ENCODE assay signal across 17 mouse cellular contexts in genomic region chr14:24807061-24807460, GRCm38 (mm10).
DNase-seq lines count a peak whose midpoint lies in the region; ATAC-seq lines count a peak whose summit lies in the region.
"Had no signal": no experiment of that assay in that cellular context is flagged by ENCODE, and none has a peak within 500 bp of the region (broad histone marks: within the 10 kb centered on the region; RNA-seq: fewer than 3 reads in every experiment).

No protein-coding gene starts in this region.

- ATAC-seq in heart, embryonic 12.5 days (ENCODE audit: insufficient number of reproducible peaks, low FRiP score): no peak
- ATAC-seq in megakaryocyte progenitor cell, adult 5-6 weeks (replicated peaks; ENCODE audit: poor library complexity): no peak
- ATAC-seq: activated CD4-positive, CD25-positive, alpha-beta regulatory T cell, adult 4 months; forebrain, embryonic 15.5 days; intestine, embryonic 15.5 days; midbrain, embryonic 15.5 days had no signal

- H3K4me1 ChIP-seq in heart, embryonic 10.5 days: peaks cover 15% of the 10 kb centered on the region
- H3K4me1 ChIP-seq in heart, embryonic 12.5 days (replicated peaks): peaks cover 8% of the 10 kb centered on the region
- H3K4me1 ChIP-seq: embryonic facial prominence, embryonic 12.5 days; forebrain, embryonic 15.5 days; intestine, embryonic 15.5 days had no signal

- DNase-seq in heart, embryonic 10.5 days (ENCODE audit: low spot score): no peak
- peak; percentile 18 to 38 for DNase-seq in lung, adult 18-20 months
- no peak for DNase-seq in lung, postnatal 14 days
- DNase-seq in embryo, embryonic 10.5 days (ENCODE audit: low spot score): peak; percentile 78
- DNase-seq in neural tube, embryonic 10.5 days (ENCODE audit: extremely low spot score, low spot score): peak; percentile 77
- DNase-seq in cerebellum, postnatal 14 days: no peak
- DNase-seq: cerebellum, adult 8-10 months; gastrocnemius, postnatal 14 days; heart, postnatal 14 days had no signal

- H3K9me3 ChIP-seq in heart, embryonic 10.5 days: no peaks in the 10 kb centered on the region
- H3K9me3 ChIP-seq in heart, embryonic 12.5 days (replicated peaks): no peaks in the 10 kb centered on the region
- H3K9me3 ChIP-seq: embryonic facial prominence, embryonic 12.5 days; forebrain, embryonic 15.5 days; intestine, embryonic 15.5 days; midbrain, embryonic 15.5 days had no signal

- H3K4me3 ChIP-seq in heart, embryonic 10.5 days: no peak overlapping the region
- H3K4me3 ChIP-seq in heart, embryonic 12.5 days: no peak overlapping the region
- H3K4me3 ChIP-seq: embryonic facial prominence, embryonic 12.5 days; forebrain, embryonic 15.5 days; intestine, embryonic 15.5 days; midbrain, embryonic 15.5 days had no signal

- H3K9ac ChIP-seq in heart, embryonic 12.5 days: no peak overlapping the region
- H3K9ac ChIP-seq: embryonic facial prominence, embryonic 12.5 days; forebrain, embryonic 15.5 days; intestine, embryonic 15.5 days; midbrain, embryonic 15.5 days had no signal

- H3K4me2 ChIP-seq in heart, embryonic 12.5 days: no peak overlapping the region
- H3K4me2 ChIP-seq: embryonic facial prominence, embryonic 12.5 days; forebrain, embryonic 15.5 days; intestine, embryonic 15.5 days; midbrain, embryonic 15.5 days had no signal

- H3K27me3 ChIP-seq in heart, embryonic 10.5 days (ENCODE audit: insufficient read depth, poor library complexity, severe bottlenecking): no peaks in the 10 kb centered on the region; the same call in 1 of the 2 replicates
- H3K27me3 ChIP-seq in heart, embryonic 12.5 days (replicated peaks): no peaks in the 10 kb centered on the region
- H3K27me3 ChIP-seq: embryonic facial prominence, embryonic 12.5 days; forebrain, embryonic 15.5 days; intestine, embryonic 15.5 days; midbrain, embryonic 15.5 days had no signal

- WGBS in heart, embryonic 10.5 days: 17% methylated on average over 7 of the region's 7 CpGs
- 20% methylated on average over 7 of the region's 7 CpGs for WGBS in heart, embryonic 12.5 days

- no peaks in the 10 kb centered on the region for H3K36me3 ChIP-seq in heart, embryonic 10.5 days
- H3K36me3 ChIP-seq in heart, embryonic 12.5 days: no peaks in the 10 kb centered on the region
- H3K36me3 ChIP-seq: embryonic facial prominence, embryonic 12.5 days; forebrain, embryonic 15.5 days; G1E; intestine, embryonic 15.5 days; midbrain, embryonic 15.5 days had no signal

- H3K27ac ChIP-seq in heart, embryonic 10.5 days: peak overlapping the region; percentile 71
- no peak overlapping the region for H3K27ac ChIP-seq in heart, embryonic 12.5 days (ENCODE audit: poor library complexity, severe bottlenecking)
- H3K27ac ChIP-seq: embryonic facial prominence, embryonic 12.5 days; forebrain, embryonic 15.5 days; intestine, embryonic 15.5 days; midbrain, embryonic 15.5 days had no signal

Comparison
In these comparisons a context has a peak if more than half of its experiments do, and no peak if none do; other contexts are left out.
1. DNase-seq: peak in lung, adult 18-20 months (2 of 2), embryo, embryonic 10.5 days (single experiment) and neural tube, embryonic 10.5 days (single experiment); none in heart, embryonic 10.5 days (single experiment), lung, postnatal 14 days (single experiment) and cerebellum, postnatal 14 days (0 of 2).